Mouse (Mus musculus): Measurements from ENCODE around the gene Rpl21. TPM values are rescaled to one million over a fixed set of nuclear protein-coding genes. Genes with fewer than 3 reads are reported as not detected.

Gene Rpl21
- total and polyA plus RNA-seq, 3 experiments, result 70.7 to 468 TPM; not detected in 1

- Histone ChIP-seq H3K36me3 (ENCODE audit: control insufficient read depth in 1 of 2, insufficient read depth in 2 of 2, low read length in 2 of 2) (peaks cover 0 to 7% of the 10 kb centered on the region in 2 experiments; a peak in 2 of 4 replicates), H3K4me3 (ENCODE audit: control insufficient read depth in 1 of 2, insufficient read depth in 1 of 2, low read depth in 2 of 2, low read length in 2 of 2) (peak overlapping the region; percentile 84 to 93), H3K27ac (ENCODE audit: control insufficient read depth, low read depth, low read length) (peak overlapping the region; percentile 33), H3K27me3 (ENCODE audit: control insufficient read depth in 1 of 2, insufficient read depth in 2 of 2, low read length in 2 of 2) (no peaks in the 10 kb centered on the region), H3K4me1 (ENCODE audit: control insufficient read depth in 1 of 2, insufficient read depth in 2 of 2, low read length in 2 of 2) (peaks cover 4 to 21% of the 10 kb centered on the region in 2 experiments), H3K9me3 (replicated peaks; ENCODE audit: insufficient read depth, low read length) (no peaks in the 10 kb centered on the region), H3K79me2 (ENCODE audit: control insufficient read depth, insufficient read depth, low read length, poor library complexity) (peaks cover 43% of the 10 kb centered on the region), H3K9ac (ENCODE audit: control insufficient read depth, low read depth, low read length, poor library complexity, severe bottlenecking) (peak overlapping the region; percentile 88)
- DNase-seq (ENCODE audit: low read depth, low spot score), result peak; percentile 65
- TF ChIP-seq MXI1 (IDR thresholded peaks at IDR 0.05; ENCODE audit: low read depth, low read length), result peak; percentile 64
- TF ChIP-seq TBP (IDR thresholded peaks at IDR 0.05; ENCODE audit: low read depth, low read length), result no peak
- TF ChIP-seq SIN3A (IDR thresholded peaks at IDR 0.05; ENCODE audit: low read length), result peak; percentile 67; the same call in 1 of the 2 replicates
- no peak for TF ChIP-seq ELF1 (IDR thresholded peaks at IDR 0.05; ENCODE audit: low read depth, low read length)
- TF ChIP-seq NELFE (IDR thresholded peaks at IDR 0.05; ENCODE audit: low read depth, low read length), result peak; percentile 63; the same call in 1 of the 2 replicates
- TF ChIP-seq NRF1 (IDR thresholded peaks at IDR 0.05; ENCODE audit: insufficient read depth, low read depth, low read length, poor library complexity, severe bottlenecking), result no peak
- peak; percentile 86 for TF ChIP-seq ZMIZ1 (IDR thresholded peaks at IDR 0.05; ENCODE audit: low read depth, low read length)
- TF ChIP-seq POLR2A (IDR thresholded peaks at IDR 0.05; ENCODE audit: control insufficient read depth in 1 of 2, insufficient read depth in 1 of 2, low read depth in 1 of 2, low read length in 2 of 2, poor library complexity in 1 of 2), result peak; percentile 64 to 87; a peak in 2 of 4 replicates
Measured at GRCm38 (mm10) chr5:146794084-146794852, 38.4 kb upstream of the Rpl21 start.

GRCm38 (mm10) chr5:146794853-146795252, 37.8 kb upstream of the Rpl21 start, which contains the start of gene Usp12:
TSS of gene Usp12 (minus strand) at chr5:146795006.
- peak within 1 kb of the TSS; percentile 33 for H3K27ac ChIP-seq (ENCODE audit: control insufficient read depth, low read depth, low read length)
- H3K79me2 ChIP-seq (ENCODE audit: control insufficient read depth, insufficient read depth, low read length, poor library complexity), result peaks cover 38% of the 10 kb centered on the region
- peak within 1 kb of the TSS; percentile 88 for H3K9ac ChIP-seq (ENCODE audit: control insufficient read depth, low read depth, low read length, poor library complexity, severe bottlenecking)
- H3K36me3 ChIP-seq (ENCODE audit: control insufficient read depth in 1 of 2, insufficient read depth in 2 of 2, low read length in 2 of 2), result peaks cover 0 to 7% of the 10 kb centered on the region in 2 experiments; a peak in 2 of 4 replicates
- peak; percentile 98 for DNase-seq (ENCODE audit: low read depth, low spot score)
- H3K27me3 ChIP-seq (ENCODE audit: control insufficient read depth in 1 of 2, insufficient read depth in 2 of 2, low read length in 2 of 2), result no peaks in the 10 kb centered on the region
- H3K4me3 ChIP-seq (ENCODE audit: control insufficient read depth in 1 of 2, insufficient read depth in 1 of 2, low read depth in 2 of 2, low read length in 2 of 2), result peak within 1 kb of the TSS; percentile 84 to 93
- H3K9me3 ChIP-seq (replicated peaks; ENCODE audit: insufficient read depth, low read length), result no peaks in the 10 kb centered on the region
- H3K4me1 ChIP-seq (ENCODE audit: control insufficient read depth in 1 of 2, insufficient read depth in 2 of 2, low read length in 2 of 2), result peaks cover 4 to 21% of the 10 kb centered on the region in 2 experiments
- no peak for TF ChIP-seq E2F4 (IDR thresholded peaks at IDR 0.05; ENCODE audit: borderline replicate concordance, low read depth, low read length)
- no peak for TF ChIP-seq MAFK (IDR thresholded peaks at IDR 0.05; ENCODE audit: borderline replicate concordance, low read depth, low read length)
- TF ChIP-seq CHD2 (IDR thresholded peaks at IDR 0.05; ENCODE audit: low read length), result no peak
- peak; percentile 60; the same call in 1 of the 2 replicates for TF ChIP-seq MAX (IDR thresholded peaks at IDR 0.05; ENCODE audit: low read length)
- peak; percentile 65 for TF ChIP-seq TCF12 (IDR thresholded peaks at IDR 0.05; ENCODE audit: low read depth, low read length)
- TF ChIP-seq BHLHE40 (IDR thresholded peaks at IDR 0.05; ENCODE audit: borderline replicate concordance, low read depth, low read length), result peak; percentile 82; the same call in 1 of the 2 replicates
- TF ChIP-seq MXI1 (IDR thresholded peaks at IDR 0.05; ENCODE audit: low read depth, low read length), result peak; percentile 50
- peak; percentile 40; the same call in 1 of the 2 replicates for TF ChIP-seq USF1 (IDR thresholded peaks at IDR 0.05; ENCODE audit: low read depth, low read length)
- no peak for TF ChIP-seq MEF2A (IDR thresholded peaks at IDR 0.05; ENCODE audit: extremely low read depth, insufficient replicate concordance, low read depth, low read length, poor library complexity, severe bottlenecking)
- TF ChIP-seq ZC3H11A (IDR thresholded peaks at IDR 0.05; ENCODE audit: low read depth, low read length), result no peak
- TF ChIP-seq EP300 (IDR thresholded peaks at IDR 0.05; ENCODE audit: low read depth in 1 of 2, low read length in 2 of 2), result no peak
- TF ChIP-seq JUND (IDR thresholded peaks at IDR 0.05; ENCODE audit: low read depth, low read length), result no peak
- TF ChIP-seq UBTF (IDR thresholded peaks at IDR 0.05; ENCODE audit: borderline replicate concordance, insufficient read depth, low read depth, low read length), result peak; percentile 92
- peak; percentile 10; the same call in 1 of the 2 replicates for TF ChIP-seq ETS1 (IDR thresholded peaks at IDR 0.05; ENCODE audit: low read depth, low read length)
- peak; percentile 79 for TF ChIP-seq HCFC1 (IDR thresholded peaks at IDR 0.05; ENCODE audit: low read depth, low read length)
- TF ChIP-seq TAL1 (IDR thresholded peaks at IDR 0.05; ENCODE audit: low read length), result no peak
- TF ChIP-seq MAZ (IDR thresholded peaks at IDR 0.05; ENCODE audit: low read depth, low read length), result peak; percentile 100
- TF ChIP-seq TBP (IDR thresholded peaks at IDR 0.05; ENCODE audit: low read depth, low read length), result peak; percentile 65
- TF ChIP-seq ZNF384 (IDR thresholded peaks at IDR 0.05; ENCODE audit: low read depth, low read length), result no peak
- TF ChIP-seq ELF1 (IDR thresholded peaks at IDR 0.05; ENCODE audit: low read depth, low read length), result peak; percentile 77
- TF ChIP-seq KAT2A (conservative IDR thresholded peaks at IDR 0.05; ENCODE audit: low read depth, low read length), result no peak
- peak; percentile 91 for TF ChIP-seq SIN3A (IDR thresholded peaks at IDR 0.05; ENCODE audit: low read length)
- no peak for TF ChIP-seq POLR2AphosphoS5 (IDR thresholded peaks at IDR 0.05; ENCODE audit: borderline replicate concordance, low read depth, low read length)
- no peak for TF ChIP-seq GATA1 (IDR thresholded peaks at IDR 0.05; ENCODE audit: low read depth, low read length)
